In the genomic region with DNA sequence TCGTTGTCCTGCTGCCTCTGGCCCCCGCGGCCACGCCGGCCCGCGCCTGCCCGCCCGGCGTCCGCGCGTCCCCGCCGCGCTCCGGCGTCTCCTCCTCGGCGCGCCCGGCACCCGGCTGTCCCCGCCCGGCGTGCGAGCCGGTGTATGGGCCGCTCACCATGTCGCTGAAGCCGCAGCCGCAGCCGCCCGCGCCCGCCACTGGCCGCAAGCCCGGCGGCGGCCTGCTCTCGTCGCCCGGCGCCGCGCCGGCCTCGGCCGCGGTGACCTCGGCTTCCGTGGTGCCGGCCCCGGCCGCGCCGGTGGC, we compare ENCODE assay signal across 8 mouse cellular contexts. TPM values are rescaled to one million over a fixed set of nuclear protein-coding genes. Genes with fewer than 3 reads are reported as not detected.
A peak's percentile ranks its signal among the peaks of the same experiment; 100 is the strongest.
DNase-seq lines count a peak whose midpoint lies in the region; ATAC-seq and TF ChIP-seq lines count a peak whose summit lies in the region.

No protein-coding gene starts in this region.

- 4% methylated on average over 57 of the region's 57 CpGs for WGBS in heart, embryonic 10.5 days
- WGBS in forebrain, postnatal 0 days = 1% methylated on average over 37 of the region's 57 CpGs

- TF ChIP-seq CTCF in ES-Bruce4 (IDR thresholded peaks at IDR 0.05; ENCODE audit: low read depth, low read length) = no peak
- TF ChIP-seq CTCF in forebrain, postnatal 0 days (IDR thresholded peaks at IDR 0.05; ENCODE audit: low read depth) = no peak

- no peak for TF ChIP-seq POLR2A in ES-Bruce4 (IDR thresholded peaks at IDR 0.05; ENCODE audit: insufficient read depth, low read length)

- peak overlapping the region; percentile 82 for H3K4me2 ChIP-seq in forebrain, postnatal 0 days (ENCODE audit: low read depth)

- intact Hi-C loops in heart, postnatal 14 days (cut with DNase I) = loop anchor here (5.0 kb wide), 1 partner anchor 130 kb away; no protein-coding TSS in a partner anchor

- no peak for TF ChIP-seq EP300 in ES-Bruce4 (IDR thresholded peaks at IDR 0.05; ENCODE audit: insufficient read depth, low read depth, low read length)

- no peaks in the 10 kb centered on the region for H3K9me3 ChIP-seq in heart, embryonic 10.5 days
- no peaks in the 10 kb centered on the region for H3K9me3 ChIP-seq in ES-Bruce4 (replicated peaks; ENCODE audit: control insufficient read depth, insufficient read depth, low read length, poor library complexity, severe bottlenecking)
- H3K9me3 ChIP-seq in forebrain, postnatal 0 days (ENCODE audit: low read length) = no peaks in the 10 kb centered on the region

- peak; percentile 62 for ATAC-seq in forebrain, postnatal 0 days
- ATAC-seq in megakaryocyte, adult 5-6 weeks (ENCODE audit: poor library complexity, severe bottlenecking) = peak; percentile 6; the same call in 1 of the 2 replicates

- peaks cover 34% of the 10 kb centered on the region for H3K4me1 ChIP-seq in heart, embryonic 10.5 days
- peaks cover 3% of the 10 kb centered on the region for H3K4me1 ChIP-seq in ES-Bruce4 (ENCODE audit: control insufficient read depth, insufficient read depth, low read length)
- peaks cover 15% of the 10 kb centered on the region for H3K4me1 ChIP-seq in forebrain, postnatal 0 days (ENCODE audit: insufficient read depth)

- H3K27me3 ChIP-seq in heart, embryonic 10.5 days (ENCODE audit: insufficient read depth, poor library complexity, severe bottlenecking) = no peaks in the 10 kb centered on the region
- no peaks in the 10 kb centered on the region for H3K27me3 ChIP-seq in ES-Bruce4 (ENCODE audit: control insufficient read depth, insufficient read depth, low read length, poor library complexity, severe bottlenecking)
- H3K27me3 ChIP-seq in forebrain, postnatal 0 days (ENCODE audit: insufficient read depth, low read length) = no peaks in the 10 kb centered on the region

- peak overlapping the region; percentile 93 for H3K4me3 ChIP-seq in heart, embryonic 10.5 days
- H3K4me3 ChIP-seq in ES-Bruce4 (ENCODE audit: low read depth, low read length) = peak overlapping the region; percentile 69
- H3K4me3 ChIP-seq in forebrain, postnatal 0 days (ENCODE audit: low read depth, low read length) = peak overlapping the region; percentile 86

- H3K27ac ChIP-seq in heart, embryonic 10.5 days = peak overlapping the region; percentile 99
- 0 out of 2 replicates have a peak overlapping the region, but pooled peaks have one; percentile 15 for H3K27ac ChIP-seq in ES-Bruce4 (ENCODE audit: insufficient read depth, low read length)
- peak overlapping the region; percentile 99 for H3K27ac ChIP-seq in forebrain, postnatal 0 days (ENCODE audit: low read depth, low read length)

- peak overlapping the region; percentile 100 for H3K9ac ChIP-seq in ES-Bruce4 (ENCODE audit: low read depth, poor library complexity, severe bottlenecking)
- H3K9ac ChIP-seq in forebrain, postnatal 0 days = peak overlapping the region; percentile 83

- H3K36me3 ChIP-seq in heart, embryonic 10.5 days = 0 out of 2 replicates have a peak, but pooled peaks cover under 1% of the 10 kb centered on the region
- no peaks in the 10 kb centered on the region for H3K36me3 ChIP-seq in ES-Bruce4 (ENCODE audit: control insufficient read depth, insufficient read depth, low read length, poor library complexity, severe bottlenecking)
- no peaks in the 10 kb centered on the region for H3K36me3 ChIP-seq in forebrain, postnatal 0 days (ENCODE audit: insufficient read depth)

- no peak for DNase-seq in heart, embryonic 10.5 days (ENCODE audit: low spot score)
- no peak for DNase-seq in heart, postnatal 14 days
- DNase-seq in forebrain, postnatal 0 days = no peak
- DNase-seq in ovary, postnatal 36 days (ENCODE audit: low spot score) = no peak
- DNase-seq in Muller cell, postnatal 12 days (ENCODE audit: inconsistent ontology term) = no peak
- no peak for DNase-seq in cerebellum, adult 8-10 months

RNA-seq across cellular contexts. Expression of gene Atxn2, which starts 0.7 kb away (rescaled TPM):
- 38.2 and 46.8 TPM in 2 replicates for polyA plus RNA-seq in heart, embryonic 10.5 days (2016; fragmentation: Nextera tagmentation; extraction: Ambion mirVana)
- 100 to 1,000 TPM; 155 to 169 TPM for total RNA-seq in heart, postnatal 14 days (2021)
- polyA plus RNA-seq in ES-Bruce4 (2011; ENCODE audit: insufficient read depth, insufficient read length, low read depth, missing spikeins) = 269 and 284 TPM in 2 replicates
- total RNA-seq in forebrain, postnatal 0 days (2014; rRNA removed) = 80.3 and 80.6 TPM in 2 replicates
- 71.3 and 92.3 TPM in 2 replicates for polyA plus RNA-seq in forebrain, postnatal 0 days (2015; fragmentation: Nextera tagmentation; extraction: Ambion mirVana)
- total RNA-seq in megakaryocyte, adult 5-6 weeks (2015) = 46.3 and 50.9 TPM in 2 replicates
- total RNA-seq in megakaryocyte, adult 5-6 weeks (2017) = 33.2 and 46.3 TPM in 2 replicates

RNA-seq across cellular contexts. Expression of gene Brap, which starts 51.5 kb away (rescaled TPM):
- 33.2 and 35.5 TPM in 2 replicates for polyA plus RNA-seq in heart, embryonic 10.5 days (2016; fragmentation: Nextera tagmentation; extraction: Ambion mirVana)
- 10 to 100 TPM; 26.7 to 27.6 TPM for total RNA-seq in heart, postnatal 14 days (2021)
- 31.9 and 34.4 TPM in 2 replicates for polyA plus RNA-seq in ES-Bruce4 (2011; ENCODE audit: insufficient read depth, insufficient read length, low read depth, missing spikeins)
- 51.5 and 56.0 TPM in 2 replicates for total RNA-seq in forebrain, postnatal 0 days (2014; rRNA removed)
- 42.7 and 46.6 TPM in 2 replicates for polyA plus RNA-seq in forebrain, postnatal 0 days (2015; fragmentation: Nextera tagmentation; extraction: Ambion mirVana)
- total RNA-seq in megakaryocyte, adult 5-6 weeks (2015) = 22.7 and 25.6 TPM in 2 replicates
- total RNA-seq in megakaryocyte, adult 5-6 weeks (2017) = 53.5 and 71.5 TPM in 2 replicates

RNA-seq across cellular contexts. Expression of gene Acad10, which starts 51.6 kb away (rescaled TPM):
- 1.5 and 2.6 TPM in 2 replicates for polyA plus RNA-seq in heart, embryonic 10.5 days (2016; fragmentation: Nextera tagmentation; extraction: Ambion mirVana)
- 10 to 100 TPM; 14.0 to 15.4 TPM for total RNA-seq in heart, postnatal 14 days (2021)
- 5.8 and 9.0 TPM in 2 replicates for polyA plus RNA-seq in ES-Bruce4 (2011; ENCODE audit: insufficient read depth, insufficient read length, low read depth, missing spikeins)
- total RNA-seq in forebrain, postnatal 0 days (2014; rRNA removed) = 2.7 and 3.0 TPM in 2 replicates
- 0.59 and 1.1 TPM in 2 replicates for polyA plus RNA-seq in forebrain, postnatal 0 days (2015; fragmentation: Nextera tagmentation; extraction: Ambion mirVana)
- total RNA-seq in megakaryocyte, adult 5-6 weeks (2015) = 0.46 and 0.60 TPM in 2 replicates
- 0.69 and 1.4 TPM in 2 replicates for total RNA-seq in megakaryocyte, adult 5-6 weeks (2017)

Comparison
In these comparisons a context has a peak if more than half of its experiments do, and no peak if none do; other contexts are left out.
1. H3K27ac ChIP-seq: peak in every context shown above with its lines; median percentile 99 in heart, embryonic 10.5 days; 99 in forebrain, postnatal 0 days; 15 in ES-Bruce4.